Mouse (Mus musculus) CD4-positive, CD25-positive, alpha-beta regulatory T cell, adult 4 months (primary cell): Measurements from ENCODE around the gene Rasip1. TPM values are rescaled to one million over a fixed set of nuclear protein-coding genes. Genes with fewer than 3 reads are reported as not detected.

ENCODE experiments used
- ATAC-seq: one replicate; pipeline ENCODE4 v1.8.0; 2017
- polyA plus RNA-seq, 2 experiments: library from polyadenylated mRNA; unstranded; fragments of 100-300 nt; shearing (Covaris generic); gene quantifications; one replicate each; pipeline ENCODE4 v1.2.1; 2017

Gene Rasip1
- polyA plus RNA-seq, 2 experiments from 2014 or later: 0.20 TPM; not detected in 1

GRCm38 (mm10) chr7:45686841-45687240 is 59.6 kb downstream of the Rasip1 start:
- ATAC-seq: no peak

Other genes starting within 250 kb of the Rasip1 start
- 100 to 1,000 TPM in 1 of 2 experiments, 10 to 100 TPM in 1; 82.1 to 130 TPM for gene Snrnp70, start 231.7 kb upstream of the Rasip1 start, polyA plus RNA-seq
- not detected for gene Kcna7, start 221.8 kb upstream of the Rasip1 start, polyA plus RNA-seq
- not detected for gene Ntf5, start 213.8 kb upstream of the Rasip1 start, polyA plus RNA-seq
- not detected for gene Lhb, start 206.7 kb upstream of the Rasip1 start, polyA plus RNA-seq
- gene Gys1, start 192.6 kb upstream of the Rasip1 start, polyA plus RNA-seq: 10 to 100 TPM in 1 of 2 experiments, 1 to 10 TPM in 1; 9.2 to 18.2 TPM
- gene Ruvbl2, start 189.4 kb upstream of the Rasip1 start, polyA plus RNA-seq: 10 to 100 TPM; 41.9 to 51.9 TPM
- 1,000 to 10,000 TPM; 1,962 to 2,374 TPM for gene Ftl1, start 167.6 kb upstream of the Rasip1 start, polyA plus RNA-seq
- 100 to 1,000 TPM; 146 to 164 TPM for gene Bax, start 160.6 kb upstream of the Rasip1 start, polyA plus RNA-seq
- 1 to 10 TPM; 1.2 TPM for gene Tulp2, start 145.6 kb upstream of the Rasip1 start, polyA plus RNA-seq
- under 1 TPM in 1 of 2 experiments, not detected in 1; 0.62 TPM for gene Gm45808, start 140.7 kb upstream of the Rasip1 start, polyA plus RNA-seq
- gene Dhdh, start 138.7 kb upstream of the Rasip1 start, polyA plus RNA-seq: 1 to 10 TPM; 1.1 to 2.7 TPM
- gene Nucb1, start 117.1 kb upstream of the Rasip1 start, polyA plus RNA-seq: 100 to 1,000 TPM; 124 to 159 TPM
- 100 to 1,000 TPM in 1 of 2 experiments, 10 to 100 TPM in 1; 49.3 to 132 TPM for gene Ppp1r15a, start 101.2 kb upstream of the Rasip1 start, polyA plus RNA-seq
- under 1 TPM in 1 of 2 experiments, not detected in 1; 0.20 TPM for gene Plekha4, start 101.2 kb upstream of the Rasip1 start, polyA plus RNA-seq
- under 1 TPM; 0.77 to 0.81 TPM for gene Hsd17b14, start 72.6 kb upstream of the Rasip1 start, polyA plus RNA-seq
- gene Bcat2, start 57.3 kb upstream of the Rasip1 start, polyA plus RNA-seq: 10 to 100 TPM; 46.4 to 77.9 TPM
- not detected for gene Fgf21, start 12.0 kb upstream of the Rasip1 start, polyA plus RNA-seq
- not detected for gene Fut1, start 10.2 kb upstream of the Rasip1 start, polyA plus RNA-seq
- not detected for gene Izumo1, start 5.7 kb upstream of the Rasip1 start, polyA plus RNA-seq
- under 1 TPM; 0.32 to 0.40 TPM for gene Mamstr, start 12.5 kb downstream of the Rasip1 start, polyA plus RNA-seq
- not detected for gene Fut2, start 38.9 kb downstream of the Rasip1 start, polyA plus RNA-seq
- gene Ntn5, start 56.5 kb downstream of the Rasip1 start, polyA plus RNA-seq: not detected
- under 1 TPM in 1 of 2 experiments, not detected in 1; 0.30 TPM for gene Sec1, start 66.9 kb downstream of the Rasip1 start, polyA plus RNA-seq
- 1 to 10 TPM; 1.2 to 1.3 TPM for gene Car11, start 72.4 kb downstream of the Rasip1 start, polyA plus RNA-seq
- 1 to 10 TPM; 7.4 to 8.8 TPM for gene Dbp, start 77.6 kb downstream of the Rasip1 start, polyA plus RNA-seq
- 1,000 to 10,000 TPM; 2,369 to 2,427 TPM for gene Rpl18, start 88.0 kb downstream of the Rasip1 start, polyA plus RNA-seq
- 10 to 100 TPM; 15.2 to 21.1 TPM for gene Sphk2, start 90.5 kb downstream of the Rasip1 start, polyA plus RNA-seq
- not detected for gene Fam83e, start 93.7 kb downstream of the Rasip1 start, polyA plus RNA-seq
- gene Spaca4, start 98.3 kb downstream of the Rasip1 start, polyA plus RNA-seq: not detected
- gene Lmtk3, start 156.2 kb downstream of the Rasip1 start, polyA plus RNA-seq: not detected
- 1 to 10 TPM; 3.1 to 5.2 TPM for gene Sult2b1, start 157.2 kb downstream of the Rasip1 start, polyA plus RNA-seq
- gene Cyth2, start 187.1 kb downstream of the Rasip1 start, polyA plus RNA-seq: 10 to 100 TPM; 20.8 to 21.4 TPM
- gene Kcnj14, start 197.3 kb downstream of the Rasip1 start, polyA plus RNA-seq: not detected
- 10 to 100 TPM; 26.2 to 36.3 TPM for gene Grwd1, start 203.5 kb downstream of the Rasip1 start, polyA plus RNA-seq
- gene Kdelr1, start 245.3 kb downstream of the Rasip1 start, polyA plus RNA-seq: 10 to 100 TPM; 21.2 to 27.0 TPM